Comparison of ENCODE assay signal across 7 mouse cellular contexts in the genomic region with DNA sequence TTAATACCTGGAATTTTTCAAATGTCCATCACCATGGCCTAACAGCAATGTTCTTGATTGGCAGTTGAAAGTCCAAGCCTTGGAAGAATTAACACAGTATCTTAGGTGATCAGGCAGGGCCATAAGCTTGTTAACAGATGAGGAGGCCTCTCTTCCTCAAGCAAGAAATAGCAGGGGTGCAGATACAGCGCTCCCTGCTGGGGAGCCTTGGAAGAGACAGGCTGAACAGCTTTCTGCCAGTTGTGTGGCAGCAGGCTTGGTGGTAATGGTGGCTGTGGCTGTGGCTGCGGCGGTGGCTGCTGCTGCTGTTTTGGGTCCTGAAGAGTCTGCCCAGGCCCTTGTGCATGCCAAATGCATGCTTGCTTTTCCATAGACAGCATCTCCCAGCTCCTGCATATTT.
DNase-seq lines count a peak whose midpoint lies in the region; ATAC-seq and TF ChIP-seq lines count a peak whose summit lies in the region.

No protein-coding gene starts in this region.

- H3K4me3 ChIP-seq in intestine, embryonic 16.5 days (ENCODE audit: low read length), result no peak overlapping the region
- no peak overlapping the region for H3K4me3 ChIP-seq in lung, embryonic 14.5 days (ENCODE audit: low read depth, low read length)

- ATAC-seq in erythroblast, adult 5-6 weeks (replicated peaks; ENCODE audit: low FRiP score, poor library complexity, severe bottlenecking), result peak; percentile 64
- peak; percentile 57 for ATAC-seq in intestine, embryonic 16.5 days
- ATAC-seq in lung, embryonic 14.5 days (ENCODE audit: insufficient read depth), result no peak

- H3K4me1 ChIP-seq in intestine, embryonic 16.5 days (ENCODE audit: control insufficient read depth, insufficient read depth, low read length), result no peaks in the 10 kb centered on the region
- H3K4me1 ChIP-seq in lung, embryonic 14.5 days (ENCODE audit: insufficient read depth), result no peaks in the 10 kb centered on the region

- H3K27ac ChIP-seq in intestine, embryonic 16.5 days (ENCODE audit: low read length), result no peak overlapping the region
- H3K27ac ChIP-seq in lung, embryonic 14.5 days (ENCODE audit: low read depth), result no peak overlapping the region

- no peaks in the 10 kb centered on the region for H3K9me3 ChIP-seq in intestine, embryonic 16.5 days (ENCODE audit: control insufficient read depth, low read length)
- no peaks in the 10 kb centered on the region for H3K9me3 ChIP-seq in lung, embryonic 14.5 days (ENCODE audit: low read depth, low read length)

- H3K9ac ChIP-seq in intestine, embryonic 16.5 days (ENCODE audit: low read depth, low read length), result no peak overlapping the region
- no peak overlapping the region for H3K9ac ChIP-seq in lung, embryonic 14.5 days

- peak; percentile 40 to 56 for DNase-seq in urinary bladder, adult 18-20 months (ENCODE audit: low spot score in 2 of 2)
- DNase-seq in urinary bladder, postnatal 10 days (ENCODE audit: low spot score), result no peak
- DNase-seq in adrenal gland, adult (ENCODE audit: inconsistent age in 2 of 2, low spot score in 1 of 2), result peak; percentile 71 to 85
- DNase-seq in lung, embryonic 14.5 days, result peak; percentile 71
- peak; percentile 42 for DNase-seq in spleen, adult 12 weeks (ENCODE audit: low spot score)

- no peak overlapping the region for H3K4me2 ChIP-seq in intestine, embryonic 16.5 days (ENCODE audit: low read depth, low read length)
- no peak overlapping the region for H3K4me2 ChIP-seq in lung, embryonic 14.5 days

- H3K27me3 ChIP-seq in intestine, embryonic 16.5 days (replicated peaks; ENCODE audit: control insufficient read depth, insufficient read depth, low read length), result no peaks in the 10 kb centered on the region
- no peaks in the 10 kb centered on the region for H3K27me3 ChIP-seq in lung, embryonic 14.5 days (ENCODE audit: insufficient read depth, low read length)

- H3K36me3 ChIP-seq in intestine, embryonic 16.5 days (ENCODE audit: control insufficient read depth, insufficient read depth, low read length), result peaks cover 12% of the 10 kb centered on the region
- H3K36me3 ChIP-seq in lung, embryonic 14.5 days (ENCODE audit: insufficient read depth), result peaks cover 72% of the 10 kb centered on the region

- peak; percentile 74 for TF ChIP-seq CTCF in lung, embryonic 14.5 days (IDR thresholded peaks at IDR 0.05; ENCODE audit: low read depth)

- 71% methylated on average over 3 of the region's 3 CpGs for WGBS in intestine, embryonic 16.5 days
- 77% methylated on average over 3 of the region's 3 CpGs for WGBS in lung, embryonic 14.5 days
